Mouse (Mus musculus) olfactory bulb, adult 2 months (tissue): Measurements from ENCODE around the gene Rgs6. TPM values are rescaled to one million over a fixed set of nuclear protein-coding genes. Genes with fewer than 3 reads are reported as not detected.

Source experiments
- H3K27ac ChIP-seq: fragments of 200-500 bp; 2 replicates; pipeline ENCODE4 v1.5.1; 2012; ENCODE audit warnings: low read depth, low read length; ENCODE audit not compliant: insufficient read depth
- H3K4me1 ChIP-seq: fragments of 200-500 bp; 2 replicates; pipeline ENCODE4 v1.6.1; 2012; ENCODE audit warnings: low read length; ENCODE audit not compliant: control insufficient read depth, insufficient read depth
- H3K4me3 ChIP-seq: fragments of 200-500 bp; 2 replicates; pipeline ENCODE4 v1.5.1; 2012; ENCODE audit warnings: mild to moderate bottlenecking, low read depth, low read length, moderate library complexity; ENCODE audit not compliant: insufficient read depth
- CTCF ChIP-seq: fragments of 200-500 bp; IDR thresholded peaks from 2 replicates; pipeline ENCODE4 v1.5.1; 2012; ENCODE audit warnings: low read depth, mild to moderate bottlenecking, low read length, moderate library complexity; ENCODE audit not compliant: insufficient read depth
- POLR2A ChIP-seq: fragments of 200-500 bp; IDR thresholded peaks from 2 replicates; pipeline ENCODE4 v1.6.1; 2012; ENCODE audit warnings: mild to moderate bottlenecking, low read depth, low read length, moderate library complexity; ENCODE audit not compliant: insufficient read depth
- WGBS: fragments of 180-500 bp; shearing (Covaris S2); methylation state at CpG from one replicate; pipeline ENCODE4 v1.1.7; 2018; 5-methylcytosine and 5-hydroxymethylcytosine counted together
- polyA plus RNA-seq: library from polyadenylated mRNA; stranded (reverse); fragments of >200 nt; gene quantifications from 2 replicates; pipeline ENCODE4 v1.2.4, GENCODE M21; 2012; ENCODE audit warnings: low replicate concordance; ENCODE audit not compliant: missing spikeins, insufficient read depth, insufficient read length

Gene Rgs6
- polyA plus RNA-seq, 1 experiment, result not detected

- no peak for TF ChIP-seq CTCF
- no peak for TF ChIP-seq POLR2A
- Histone ChIP-seq H3K27ac (no peak overlapping the region), H3K4me3 (no peak overlapping the region), H3K4me1 (peaks cover 5% of the 10 kb centered on the region)
- 4% methylated on average over 5 of the region's 5 CpGs for WGBS
Measured at GRCm38 (mm10) chr12:82946507-82946906, 358.4 kb downstream of the Rgs6 start.

- Histone ChIP-seq H3K4me3 (no peak overlapping the region), H3K4me1 (peaks cover 11% of the 10 kb centered on the region), H3K27ac (no peak overlapping the region)
- 65% methylated on average over 9 of the region's 9 CpGs for WGBS
- TF ChIP-seq POLR2A, result no peak
- no peak for TF ChIP-seq CTCF
Measured at GRCm38 (mm10) chr12:82961111-82961510, 373.0 kb downstream of the Rgs6 start.

GRCm38 (mm10) chr12:82961852-82962251 is 373.8 kb downstream of the Rgs6 start:
- Histone ChIP-seq H3K4me1 (peaks cover 11% of the 10 kb centered on the region), H3K27ac (no peak overlapping the region), H3K4me3 (no peak overlapping the region)
- WGBS, result 39% methylated on average over 4 of the region's 4 CpGs
- no peak for TF ChIP-seq POLR2A
- no peak for TF ChIP-seq CTCF

GRCm38 (mm10) chr12:82970521-82971105 is 382.5 kb downstream of the Rgs6 start:
- Histone ChIP-seq H3K27ac (no peak overlapping the region), H3K4me3 (no peak overlapping the region), H3K4me1 (no peaks in the 10 kb centered on the region)
- WGBS, result 55% methylated on average over 4 of the region's 4 CpGs
- TF ChIP-seq POLR2A, result no peak
- no peak for TF ChIP-seq CTCF

GRCm38 (mm10) chr12:82971176-82971575 is 383.1 kb downstream of the Rgs6 start:
- TF ChIP-seq POLR2A (no peak), CTCF (no peak)
- no peak overlapping the region for H3K4me3 ChIP-seq
- H3K27ac ChIP-seq, result no peak overlapping the region
- WGBS, result 52% methylated on average over 1 of the region's 1 CpGs
- H3K4me1 ChIP-seq, result no peaks in the 10 kb centered on the region

- no peaks in the 10 kb centered on the region for H3K4me1 ChIP-seq
- no peak overlapping the region for H3K27ac ChIP-seq
- TF ChIP-seq CTCF, result no peak
- TF ChIP-seq POLR2A, result no peak
- H3K4me3 ChIP-seq, result no peak overlapping the region
Measured at GRCm38 (mm10) chr12:82972661-82973060, 384.6 kb downstream of the Rgs6 start.

GRCm38 (mm10) chr12:82973771-82974170 is 385.7 kb downstream of the Rgs6 start:
- Histone ChIP-seq H3K4me1 (no peaks in the 10 kb centered on the region), H3K4me3 (no peak overlapping the region), H3K27ac (no peak overlapping the region)
- 92% methylated on average over 3 of the region's 3 CpGs for WGBS
- TF ChIP-seq CTCF, result no peak
- no peak for TF ChIP-seq POLR2A

- Histone ChIP-seq H3K4me3 (no peak overlapping the region), H3K4me1 (no peaks in the 10 kb centered on the region), H3K27ac (no peak overlapping the region)
- TF ChIP-seq POLR2A (no peak), CTCF (no peak)
- 96% methylated on average over 3 of the region's 3 CpGs for WGBS
Measured at GRCm38 (mm10) chr12:82978275-82978674, 390.2 kb downstream of the Rgs6 start.

GRCm38 (mm10) chr12:82982716-82983115 is 394.6 kb downstream of the Rgs6 start:
- WGBS, result 96% methylated on average over 4 of the region's 4 CpGs
- Histone ChIP-seq H3K4me1 (no peaks in the 10 kb centered on the region), H3K27ac (no peak overlapping the region), H3K4me3 (no peak overlapping the region)
- TF ChIP-seq CTCF, result no peak
- TF ChIP-seq POLR2A, result no peak

GRCm38 (mm10) chr12:82985300-82985699 is 397.2 kb downstream of the Rgs6 start:
- no peak overlapping the region for H3K4me3 ChIP-seq

More at GRCm38 (mm10) chr12:82985300-82985699, 397.2 kb downstream of the Rgs6 start:
- 85% methylated on average over 8 of the region's 8 CpGs for WGBS
- TF ChIP-seq CTCF, result no peak
- no peak for TF ChIP-seq POLR2A
- no peaks in the 10 kb centered on the region for H3K4me1 ChIP-seq
- no peak overlapping the region for H3K27ac ChIP-seq
